Mouse (Mus musculus): Measurements from ENCODE around the gene Cmtm4. TPM values are rescaled to one million over a fixed set of nuclear protein-coding genes. Genes with fewer than 3 reads are reported as not detected.
A peak's percentile ranks its signal among the peaks of the same experiment; 100 is the strongest.

Gene Cmtm4
- polyA plus RNA-seq, 1 experiment, result 58.1 TPM

DNA sequence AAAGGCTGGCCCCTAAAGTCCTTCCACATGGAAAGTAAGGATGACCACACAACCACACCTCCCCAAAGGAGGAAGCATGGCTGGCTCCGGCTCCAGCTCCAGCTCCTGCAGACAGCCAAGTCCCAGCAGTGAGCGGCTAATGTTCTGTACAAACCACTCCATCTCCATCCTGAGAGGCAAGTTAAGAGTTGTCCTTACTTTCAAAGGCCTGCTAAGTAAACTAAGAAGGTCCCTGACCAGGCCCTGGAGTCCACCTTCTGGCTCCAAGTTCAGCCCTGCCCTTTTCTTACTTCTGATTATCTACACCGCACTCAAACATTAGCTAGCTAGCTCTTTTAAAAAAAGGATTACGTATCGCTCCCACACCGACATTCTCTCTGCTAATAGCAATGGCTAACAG lies 1.8 kb downstream of the Cmtm4 start:
- H3K9me3 ChIP-seq (replicated peaks; ENCODE audit: control insufficient read depth, insufficient read depth, low read length, poor library complexity, severe bottlenecking), result peaks cover 4% of the 10 kb centered on the region; the same call in 1 of the 2 replicates
- H3K36me3 ChIP-seq (ENCODE audit: control insufficient read depth, insufficient read depth, low read length, poor library complexity, severe bottlenecking), result 0 out of 2 replicates have a peak, but pooled peaks cover 2% of the 10 kb centered on the region
- H3K27ac ChIP-seq (ENCODE audit: insufficient read depth, low read length), result no peak overlapping the region
- H3K4me3 ChIP-seq (ENCODE audit: low read depth, low read length), result no peak overlapping the region
- peak overlapping the region; percentile 99 for H3K9ac ChIP-seq (ENCODE audit: low read depth, poor library complexity, severe bottlenecking)
- TF ChIP-seq POLR2A (IDR thresholded peaks at IDR 0.05; ENCODE audit: insufficient read depth, low read length) (no peak), CTCF (IDR thresholded peaks at IDR 0.05; ENCODE audit: low read depth, low read length) (no peak), EP300 (IDR thresholded peaks at IDR 0.05; ENCODE audit: insufficient read depth, low read depth, low read length) (no peak)
- H3K27me3 ChIP-seq (ENCODE audit: control insufficient read depth, insufficient read depth, low read length, poor library complexity, severe bottlenecking), result no peaks in the 10 kb centered on the region
- H3K4me1 ChIP-seq (ENCODE audit: control insufficient read depth, insufficient read depth, low read length), result no peaks in the 10 kb centered on the region

- Histone ChIP-seq H3K9ac (ENCODE audit: low read depth, poor library complexity, severe bottlenecking) (no peak overlapping the region), H3K27me3 (ENCODE audit: control insufficient read depth, insufficient read depth, low read length, poor library complexity, severe bottlenecking) (no peaks in the 10 kb centered on the region), H3K9me3 (replicated peaks; ENCODE audit: control insufficient read depth, insufficient read depth, low read length, poor library complexity, severe bottlenecking) (peaks cover 2% of the 10 kb centered on the region; the same call in 1 of the 2 replicates), H3K4me3 (ENCODE audit: low read depth, low read length) (no peak overlapping the region), H3K4me1 (ENCODE audit: control insufficient read depth, insufficient read depth, low read length) (no peaks in the 10 kb centered on the region), H3K36me3 (ENCODE audit: control insufficient read depth, insufficient read depth, low read length, poor library complexity, severe bottlenecking) (0 out of 2 replicates have a peak, but pooled peaks cover 2% of the 10 kb centered on the region), H3K27ac (ENCODE audit: insufficient read depth, low read length) (no peak overlapping the region)
- TF ChIP-seq EP300 (IDR thresholded peaks at IDR 0.05; ENCODE audit: insufficient read depth, low read depth, low read length) (no peak), CTCF (IDR thresholded peaks at IDR 0.05; ENCODE audit: low read depth, low read length) (no peak)
Measured at GRCm38 (mm10) chr8:104393139-104393538, 2.5 kb downstream of the Cmtm4 start.

DNA sequence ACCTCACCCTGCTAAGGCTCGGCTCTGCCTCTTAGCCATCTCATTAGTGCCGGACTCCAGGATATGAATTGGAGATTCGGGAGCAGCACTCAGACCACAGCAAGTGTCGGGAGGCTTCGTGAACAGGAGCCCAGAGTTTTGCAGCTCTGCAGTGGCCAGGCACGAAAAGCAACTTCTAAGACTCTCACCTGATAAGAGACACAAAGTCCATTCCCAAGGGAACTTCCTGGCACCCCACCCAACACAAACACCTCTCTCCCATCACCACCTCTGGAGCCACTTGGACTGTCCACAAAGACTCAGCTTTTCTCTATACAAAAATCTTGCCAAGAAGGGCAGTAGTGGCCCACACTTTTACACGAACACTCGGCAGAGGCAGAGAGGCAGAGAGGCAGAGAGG lies 5.4 kb downstream of the Cmtm4 start:
- Histone ChIP-seq H3K4me1 (ENCODE audit: control insufficient read depth, insufficient read depth, low read length) (no peaks in the 10 kb centered on the region), H3K36me3 (ENCODE audit: control insufficient read depth, insufficient read depth, low read length, poor library complexity, severe bottlenecking) (0 out of 2 replicates have a peak, but pooled peaks cover 2% of the 10 kb centered on the region), H3K9me3 (replicated peaks; ENCODE audit: control insufficient read depth, insufficient read depth, low read length, poor library complexity, severe bottlenecking) (no peaks in the 10 kb centered on the region), H3K9ac (ENCODE audit: low read depth, poor library complexity, severe bottlenecking) (no peak overlapping the region), H3K4me3 (ENCODE audit: low read depth, low read length) (no peak overlapping the region), H3K27ac (ENCODE audit: insufficient read depth, low read length) (no peak overlapping the region), H3K27me3 (ENCODE audit: control insufficient read depth, insufficient read depth, low read length, poor library complexity, severe bottlenecking) (no peaks in the 10 kb centered on the region)
- TF ChIP-seq CTCF (IDR thresholded peaks at IDR 0.05; ENCODE audit: low read depth, low read length) (no peak), POLR2A (IDR thresholded peaks at IDR 0.05; ENCODE audit: insufficient read depth, low read length) (no peak), EP300 (IDR thresholded peaks at IDR 0.05; ENCODE audit: insufficient read depth, low read depth, low read length) (no peak)

DNA sequence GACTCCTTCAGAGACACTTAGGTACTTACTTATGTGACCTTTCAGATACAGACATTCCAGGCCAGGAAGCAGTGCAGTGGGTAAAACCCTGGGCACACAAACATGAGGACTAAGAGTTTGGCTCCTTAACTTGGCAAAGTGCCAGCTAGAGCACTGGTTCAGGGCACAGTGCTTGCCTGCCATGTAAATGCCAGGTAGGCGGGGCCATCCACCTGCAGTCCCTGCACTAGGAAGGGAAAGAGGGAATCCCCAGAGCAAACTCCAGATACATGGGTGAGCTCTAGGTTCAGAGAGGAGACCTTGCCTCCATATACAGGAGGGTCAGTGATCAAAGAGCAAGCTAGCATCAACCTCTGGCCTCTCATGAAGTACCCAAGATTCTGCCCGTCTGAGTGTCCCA lies 7.6 kb downstream of the Cmtm4 start:
- Histone ChIP-seq H3K36me3 (ENCODE audit: control insufficient read depth, insufficient read depth, low read length, poor library complexity, severe bottlenecking) (no peaks in the 10 kb centered on the region), H3K9ac (ENCODE audit: low read depth, poor library complexity, severe bottlenecking) (no peak overlapping the region), H3K27ac (ENCODE audit: insufficient read depth, low read length) (no peak overlapping the region), H3K4me3 (ENCODE audit: low read depth, low read length) (no peak overlapping the region), H3K4me1 (ENCODE audit: control insufficient read depth, insufficient read depth, low read length) (no peaks in the 10 kb centered on the region), H3K27me3 (ENCODE audit: control insufficient read depth, insufficient read depth, low read length, poor library complexity, severe bottlenecking) (no peaks in the 10 kb centered on the region), H3K9me3 (replicated peaks; ENCODE audit: control insufficient read depth, insufficient read depth, low read length, poor library complexity, severe bottlenecking) (no peaks in the 10 kb centered on the region)
- TF ChIP-seq EP300 (IDR thresholded peaks at IDR 0.05; ENCODE audit: insufficient read depth, low read depth, low read length) (no peak), POLR2A (IDR thresholded peaks at IDR 0.05; ENCODE audit: insufficient read depth, low read length) (no peak), CTCF (IDR thresholded peaks at IDR 0.05; ENCODE audit: low read depth, low read length) (no peak)

GRCm38 (mm10) chr8:104387501-104387900 lies 8.1 kb downstream of the Cmtm4 start:
- no peaks in the 10 kb centered on the region for H3K9me3 ChIP-seq (replicated peaks; ENCODE audit: control insufficient read depth, insufficient read depth, low read length, poor library complexity, severe bottlenecking)
- no peaks in the 10 kb centered on the region for H3K4me1 ChIP-seq (ENCODE audit: control insufficient read depth, insufficient read depth, low read length)
- no peak for TF ChIP-seq POLR2A (IDR thresholded peaks at IDR 0.05; ENCODE audit: insufficient read depth, low read length)
- no peak for TF ChIP-seq EP300 (IDR thresholded peaks at IDR 0.05; ENCODE audit: insufficient read depth, low read depth, low read length)
- no peak for TF ChIP-seq CTCF (IDR thresholded peaks at IDR 0.05; ENCODE audit: low read depth, low read length)
- H3K27ac ChIP-seq (ENCODE audit: insufficient read depth, low read length), result no peak overlapping the region
- no peaks in the 10 kb centered on the region for H3K36me3 ChIP-seq (ENCODE audit: control insufficient read depth, insufficient read depth, low read length, poor library complexity, severe bottlenecking)
- H3K4me3 ChIP-seq (ENCODE audit: low read depth, low read length), result peak overlapping the region; percentile 27; the same call in 1 of the 2 replicates
- no peaks in the 10 kb centered on the region for H3K27me3 ChIP-seq (ENCODE audit: control insufficient read depth, insufficient read depth, low read length, poor library complexity, severe bottlenecking)
- no peak overlapping the region for H3K9ac ChIP-seq (ENCODE audit: low read depth, poor library complexity, severe bottlenecking)

GRCm38 (mm10) chr8:104386693-104387092 lies 8.9 kb downstream of the Cmtm4 start:
- Histone ChIP-seq H3K4me1 (ENCODE audit: control insufficient read depth, insufficient read depth, low read length) (no peaks in the 10 kb centered on the region), H3K9me3 (replicated peaks; ENCODE audit: control insufficient read depth, insufficient read depth, low read length, poor library complexity, severe bottlenecking) (no peaks in the 10 kb centered on the region), H3K36me3 (ENCODE audit: control insufficient read depth, insufficient read depth, low read length, poor library complexity, severe bottlenecking) (no peaks in the 10 kb centered on the region), H3K27me3 (ENCODE audit: control insufficient read depth, insufficient read depth, low read length, poor library complexity, severe bottlenecking) (no peaks in the 10 kb centered on the region), H3K9ac (ENCODE audit: low read depth, poor library complexity, severe bottlenecking) (no peak overlapping the region), H3K27ac (ENCODE audit: insufficient read depth, low read length) (no peak overlapping the region), H3K4me3 (ENCODE audit: low read depth, low read length) (no peak overlapping the region)
- TF ChIP-seq CTCF (IDR thresholded peaks at IDR 0.05; ENCODE audit: low read depth, low read length) (no peak), EP300 (IDR thresholded peaks at IDR 0.05; ENCODE audit: insufficient read depth, low read depth, low read length) (no peak), POLR2A (IDR thresholded peaks at IDR 0.05; ENCODE audit: insufficient read depth, low read length) (no peak)
